Mouse (Mus musculus): Measurements from ENCODE around the gene Drosha. TPM values are rescaled to one million over a fixed set of nuclear protein-coding genes. Genes with fewer than 3 reads are reported as not detected.

Drosha gene
- polyA plus RNA-seq, 1 experiment: 10.0 TPM

DNA sequence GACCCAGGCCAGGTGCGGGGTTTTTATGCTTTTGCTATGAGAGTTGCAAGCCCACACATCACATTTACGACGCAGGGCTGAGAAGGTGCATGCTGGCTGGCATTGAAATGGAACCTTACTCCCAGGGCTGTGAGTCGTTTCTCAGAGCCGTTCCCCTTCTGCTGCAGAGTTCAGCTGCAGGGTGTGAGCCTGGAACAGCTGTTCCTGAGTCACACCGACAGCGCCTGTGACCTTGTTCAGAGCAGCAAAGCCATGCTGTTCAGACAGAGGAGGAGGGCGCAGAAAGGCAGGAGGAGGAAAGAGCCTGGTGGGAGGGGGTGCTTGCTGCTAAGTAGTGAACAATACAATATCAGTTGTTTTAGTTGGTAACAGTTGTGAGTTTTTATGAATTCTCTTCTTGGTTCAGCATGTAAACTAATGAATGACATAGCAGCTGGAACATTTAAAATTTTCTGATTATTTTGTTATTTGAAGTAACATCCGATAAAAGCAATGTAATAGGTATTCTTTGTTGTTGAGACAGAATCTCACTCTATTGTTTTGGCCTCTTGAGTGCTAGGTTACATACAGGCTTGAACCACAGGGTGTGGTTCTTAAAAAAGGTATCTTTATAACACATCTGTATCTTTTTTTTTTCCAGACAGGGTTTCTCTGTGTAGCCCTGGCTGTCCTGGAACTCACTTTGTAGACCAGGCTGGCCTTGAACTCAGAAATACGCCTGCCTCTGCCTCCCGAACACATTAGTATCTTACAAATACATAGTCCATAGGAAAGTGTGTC lies 23.8 kb downstream of the Drosha start:
- H3K4me3 ChIP-seq (ENCODE audit: extremely low read depth, insufficient read depth, insufficient read length): no peak overlapping the region
- H3K36me3 ChIP-seq (ENCODE audit: control insufficient read depth, insufficient read depth, low read length): peaks cover 36% of the 10 kb centered on the region
- no peaks in the 10 kb centered on the region for H3K27me3 ChIP-seq (ENCODE audit: control insufficient read depth, insufficient read depth, low read length)
- TF ChIP-seq CTCF (IDR thresholded peaks at IDR 0.05; ENCODE audit: extremely low read depth, insufficient read depth, insufficient read length, insufficient replicate concordance) (no peak), POLR2A (IDR thresholded peaks at IDR 0.05; ENCODE audit: low read depth, low read length) (no peak)
- DNase-seq (ENCODE audit: low read depth in 1 of 2, low spot score in 2 of 2): no peak
- H3K4me1 ChIP-seq (ENCODE audit: control insufficient read depth, insufficient read depth, insufficient read length): no peaks in the 10 kb centered on the region
- WGBS: 94% methylated on average over 11 of the region's 11 CpGs
- no peak overlapping the region for H3K27ac ChIP-seq (ENCODE audit: insufficient read depth, low read length)

DNA sequence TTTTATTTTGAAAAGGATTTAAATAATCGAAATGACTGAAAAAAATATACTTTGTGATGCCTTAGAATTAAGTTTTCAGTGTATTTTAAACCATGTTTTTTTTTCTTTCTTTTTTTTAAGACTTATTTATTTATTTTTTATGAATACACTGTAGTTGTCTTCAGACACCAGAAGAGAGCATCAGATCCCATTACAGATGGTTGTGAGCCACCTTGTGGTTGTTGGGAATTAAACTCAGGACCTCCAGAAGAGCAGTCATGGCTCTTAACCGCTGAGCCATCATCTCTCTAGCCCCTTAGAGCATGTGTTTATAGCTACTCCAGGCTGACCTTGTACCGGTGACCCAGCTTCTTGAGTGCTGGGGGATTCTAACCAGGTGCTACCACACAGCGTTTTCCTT lies 24.8 kb downstream of the Drosha start:
- Histone ChIP-seq H3K4me1 (ENCODE audit: control insufficient read depth, insufficient read depth, insufficient read length) (no peaks in the 10 kb centered on the region), H3K27me3 (ENCODE audit: control insufficient read depth, insufficient read depth, low read length) (no peaks in the 10 kb centered on the region), H3K27ac (ENCODE audit: insufficient read depth, low read length) (no peak overlapping the region), H3K36me3 (ENCODE audit: control insufficient read depth, insufficient read depth, low read length) (peaks cover 30% of the 10 kb centered on the region), H3K4me3 (ENCODE audit: extremely low read depth, insufficient read depth, insufficient read length) (no peak overlapping the region)
- TF ChIP-seq CTCF (IDR thresholded peaks at IDR 0.05; ENCODE audit: extremely low read depth, insufficient read depth, insufficient read length, insufficient replicate concordance): no peak
- no peak for DNase-seq (ENCODE audit: low read depth in 1 of 2, low spot score in 2 of 2)
- 88% methylated on average over 4 of the region's 4 CpGs for WGBS

DNA sequence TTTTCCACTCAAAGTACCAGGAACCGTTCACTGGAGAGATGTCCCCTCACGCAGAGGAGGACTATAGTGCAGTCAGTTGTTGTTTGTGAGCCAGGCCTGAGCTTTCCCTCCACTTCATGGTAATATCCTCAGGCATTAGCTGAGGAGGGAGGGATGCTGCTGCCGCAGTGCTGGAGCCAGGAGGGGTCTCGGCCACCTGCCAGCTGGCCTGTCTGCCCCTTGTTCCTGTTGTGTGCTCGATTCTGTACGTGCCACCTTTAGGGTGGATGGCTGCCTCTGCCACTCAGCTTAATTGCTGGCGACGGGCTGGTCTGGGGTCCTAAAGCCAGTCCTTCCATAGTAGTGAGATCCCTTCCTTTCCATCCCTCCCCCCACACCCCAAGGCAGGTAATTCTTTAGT lies 28.9 kb downstream of the Drosha start:
- TF ChIP-seq CTCF (IDR thresholded peaks at IDR 0.05; ENCODE audit: extremely low read depth, insufficient read depth, insufficient read length, insufficient replicate concordance) (no peak), POLR2A (IDR thresholded peaks at IDR 0.05; ENCODE audit: low read depth, low read length) (no peak)
- Histone ChIP-seq H3K27me3 (ENCODE audit: control insufficient read depth, insufficient read depth, low read length) (no peaks in the 10 kb centered on the region), H3K4me1 (ENCODE audit: control insufficient read depth, insufficient read depth, insufficient read length) (no peaks in the 10 kb centered on the region), H3K27ac (ENCODE audit: insufficient read depth, low read length) (no peak overlapping the region), H3K36me3 (ENCODE audit: control insufficient read depth, insufficient read depth, low read length) (peaks cover 18% of the 10 kb centered on the region), H3K4me3 (ENCODE audit: extremely low read depth, insufficient read depth, insufficient read length) (no peak overlapping the region)
- WGBS: 94% methylated on average over 8 of the region's 8 CpGs
- DNase-seq (ENCODE audit: low read depth in 1 of 2, low spot score in 2 of 2): no peak

DNA sequence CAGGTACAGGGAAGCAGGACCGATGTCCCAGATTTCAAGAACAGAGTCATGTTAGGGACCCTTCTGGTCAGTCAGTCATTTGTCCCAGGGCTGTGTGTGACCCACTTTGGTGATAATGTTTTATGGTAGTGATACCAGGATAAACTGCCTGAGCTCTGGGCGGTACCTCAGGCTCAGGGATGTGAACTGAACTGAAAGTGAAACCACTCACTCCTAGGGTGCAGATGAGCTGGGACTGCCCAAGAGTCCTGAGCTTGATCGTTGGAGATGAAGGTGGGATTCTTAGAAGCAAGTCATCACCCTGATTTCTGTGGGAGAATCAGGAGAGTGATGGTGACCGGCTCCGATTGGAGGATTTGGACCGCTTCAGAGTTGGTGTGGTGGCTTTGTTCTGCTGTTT lies 32.2 kb downstream of the Drosha start:
- Histone ChIP-seq H3K4me1 (ENCODE audit: control insufficient read depth, insufficient read depth, insufficient read length) (no peaks in the 10 kb centered on the region), H3K27me3 (ENCODE audit: control insufficient read depth, insufficient read depth, low read length) (no peaks in the 10 kb centered on the region), H3K27ac (ENCODE audit: insufficient read depth, low read length) (no peak overlapping the region), H3K4me3 (ENCODE audit: extremely low read depth, insufficient read depth, insufficient read length) (no peak overlapping the region), H3K36me3 (ENCODE audit: control insufficient read depth, insufficient read depth, low read length) (peaks cover 12% of the 10 kb centered on the region)
- DNase-seq (ENCODE audit: low read depth in 1 of 2, low spot score in 2 of 2): no peak
- TF ChIP-seq POLR2A (IDR thresholded peaks at IDR 0.05; ENCODE audit: low read depth, low read length) (no peak), CTCF (IDR thresholded peaks at IDR 0.05; ENCODE audit: extremely low read depth, insufficient read depth, insufficient read length, insufficient replicate concordance) (no peak)
- WGBS: 89% methylated on average over 6 of the region's 6 CpGs

- 0 out of 2 replicates have a peak overlapping the region, but pooled peaks have one; percentile 12 for H3K27ac ChIP-seq (ENCODE audit: insufficient read depth, low read length)
- H3K4me1 ChIP-seq (ENCODE audit: control insufficient read depth, insufficient read depth, insufficient read length): no peaks in the 10 kb centered on the region
- 78% methylated on average over 12 of the region's 12 CpGs for WGBS
- no peak for DNase-seq (ENCODE audit: low read depth in 1 of 2, low spot score in 2 of 2)
- H3K4me3 ChIP-seq (ENCODE audit: extremely low read depth, insufficient read depth, insufficient read length): no peak overlapping the region
- H3K27me3 ChIP-seq (ENCODE audit: control insufficient read depth, insufficient read depth, low read length): no peaks in the 10 kb centered on the region
- no peak for TF ChIP-seq CTCF (IDR thresholded peaks at IDR 0.05; ENCODE audit: extremely low read depth, insufficient read depth, insufficient read length, insufficient replicate concordance)
- TF ChIP-seq POLR2A (IDR thresholded peaks at IDR 0.05; ENCODE audit: low read depth, low read length): no peak
- H3K36me3 ChIP-seq (ENCODE audit: control insufficient read depth, insufficient read depth, low read length): peaks cover 12% of the 10 kb centered on the region; the same call in 1 of the 2 replicates
These were observed 33.4 kb downstream of the Drosha start for GRCm38 (mm10) chr15:12857840-12858516.

- no peak overlapping the region for H3K27ac ChIP-seq (ENCODE audit: insufficient read depth, low read length)
- TF ChIP-seq POLR2A (IDR thresholded peaks at IDR 0.05; ENCODE audit: low read depth, low read length) (no peak), CTCF (IDR thresholded peaks at IDR 0.05; ENCODE audit: extremely low read depth, insufficient read depth, insufficient read length, insufficient replicate concordance) (no peak)
- no peaks in the 10 kb centered on the region for H3K4me1 ChIP-seq (ENCODE audit: control insufficient read depth, insufficient read depth, insufficient read length)
- H3K27me3 ChIP-seq (ENCODE audit: control insufficient read depth, insufficient read depth, low read length): no peaks in the 10 kb centered on the region
- 84% methylated on average over 3 of the region's 3 CpGs for WGBS
- peaks cover 12% of the 10 kb centered on the region; the same call in 1 of the 2 replicates for H3K36me3 ChIP-seq (ENCODE audit: control insufficient read depth, insufficient read depth, low read length)
- no peak for DNase-seq (ENCODE audit: low read depth in 1 of 2, low spot score in 2 of 2)
- H3K4me3 ChIP-seq (ENCODE audit: extremely low read depth, insufficient read depth, insufficient read length): no peak overlapping the region
These were observed 34.0 kb downstream of the Drosha start for GRCm38 (mm10) chr15:12858645-12859044.

- no peaks in the 10 kb centered on the region for H3K27me3 ChIP-seq (ENCODE audit: control insufficient read depth, insufficient read depth, low read length)
- TF ChIP-seq CTCF (IDR thresholded peaks at IDR 0.05; ENCODE audit: extremely low read depth, insufficient read depth, insufficient read length, insufficient replicate concordance) (no peak), POLR2A (IDR thresholded peaks at IDR 0.05; ENCODE audit: low read depth, low read length) (no peak)
- no peak for DNase-seq (ENCODE audit: low read depth in 1 of 2, low spot score in 2 of 2)
- peaks cover 7% of the 10 kb centered on the region; the same call in 1 of the 2 replicates for H3K36me3 ChIP-seq (ENCODE audit: control insufficient read depth, insufficient read depth, low read length)
- 98% methylated on average over 3 of the region's 3 CpGs for WGBS
- H3K4me3 ChIP-seq (ENCODE audit: extremely low read depth, insufficient read depth, insufficient read length): no peak overlapping the region
- H3K27ac ChIP-seq (ENCODE audit: insufficient read depth, low read length): no peak overlapping the region
- peaks cover 6% of the 10 kb centered on the region; the same call in 1 of the 2 replicates for H3K4me1 ChIP-seq (ENCODE audit: control insufficient read depth, insufficient read depth, insufficient read length)
These were observed 37.4 kb downstream of the Drosha start for GRCm38 (mm10) chr15:12862061-12862460.
